Mouse (Mus musculus) kidney, adult 2 months (tissue): ENCODE results near the gene Tmc7.

Experiments used
- CTCF ChIP-seq: fragments of 200-500 bp; conservative IDR thresholded peaks from 2 replicates; pipeline ENCODE4 v1.5.1; 2011; ENCODE audit warnings: low read depth, mild to moderate bottlenecking, control low read depth, low read length, moderate library complexity, mixed read lengths; ENCODE audit not compliant: insufficient read depth, insufficient read length
- POLR2A ChIP-seq: fragments of 200-500 bp; IDR thresholded peaks from one replicate; pipeline ENCODE4 v1.6.1; 2011; ENCODE audit warnings: low read depth, low read length, control low read depth

DNA sequence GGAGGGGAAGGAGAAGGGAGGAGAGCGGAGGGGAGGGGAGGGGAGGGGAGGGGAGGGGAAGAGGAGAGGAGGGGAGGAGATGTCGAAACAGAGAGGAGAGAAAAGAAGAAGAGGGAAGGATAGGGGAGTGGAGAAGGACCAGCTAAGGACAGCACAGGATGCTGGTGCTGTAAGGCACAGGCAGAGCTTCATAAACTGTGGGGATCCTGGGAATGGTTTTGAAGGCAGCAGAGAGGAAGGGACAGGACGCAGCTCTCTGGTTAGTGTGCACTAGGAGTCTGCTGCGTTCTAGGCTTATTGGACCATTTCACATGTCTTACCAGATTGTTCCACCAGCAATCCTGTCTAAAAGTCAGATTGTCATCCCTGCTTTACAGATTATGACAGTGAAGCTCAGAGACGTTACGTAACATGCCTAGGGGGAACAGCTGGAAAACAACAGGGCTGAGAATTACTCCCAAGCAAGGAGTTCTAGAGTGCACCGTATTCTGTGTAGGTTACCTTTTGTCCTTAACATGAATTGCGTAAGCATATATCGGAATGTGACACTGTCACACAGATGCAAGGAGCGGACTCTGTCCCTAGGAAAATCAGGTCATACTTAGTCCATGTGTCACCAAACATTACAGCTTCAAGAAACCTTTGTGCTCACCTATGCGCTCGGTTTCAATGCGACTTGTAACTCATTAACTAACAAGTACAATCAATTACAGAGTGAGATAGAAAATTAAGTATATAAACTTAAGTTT, 43.2 kb upstream of the Tmc7 start:
- TF ChIP-seq POLR2A (no peak), CTCF (no peak)
